Mouse (Mus musculus) lung, postnatal 0 days (tissue): ENCODE measurements around the gene Wdr17. TPM values are rescaled to one million over a fixed set of nuclear protein-coding genes. Genes with fewer than 3 reads are reported as not detected.

Source experiments
- ATAC-seq: fragments of 200-750 bp; cut with Nextera tagmentation; 2 replicates; pipeline ENCODE4 v1.8.0; 2017; ENCODE audit warnings: moderate library complexity
- DNase-seq: peaks from one replicate; pipeline ENCODE4 v3.0.0-alpha.2; 2016; ENCODE audit warnings: low spot score
- H3K27ac ChIP-seq: fragments of 300-500 bp; sonication (generic); 2 replicates; pipeline ENCODE4 v1.5.1; 2014; ENCODE audit warnings: antibody characterized with exemption, mild to moderate bottlenecking, low read length, mixed read lengths
- H3K27me3 ChIP-seq: fragments of 300-500 bp; sonication (generic); replicated peaks from 2 replicates; pipeline ENCODE4 v1.6.1; 2014; ENCODE audit warnings: low read length, mixed read lengths; ENCODE audit not compliant: insufficient read depth
- H3K36me3 ChIP-seq: fragments of 300-500 bp; sonication (generic); 2 replicates; pipeline ENCODE4 v1.6.1; 2014; ENCODE audit warnings: low read length, mixed read lengths; ENCODE audit not compliant: insufficient read depth
- H3K4me1 ChIP-seq: fragments of 300-500 bp; sonication (generic); 2 replicates; pipeline ENCODE4 v1.6.1; 2014; ENCODE audit warnings: antibody characterized with exemption, low read depth, low read length, mixed read lengths; ENCODE audit not compliant: insufficient read depth
- H3K4me2 ChIP-seq: fragments of 300-500 bp; sonication (generic); replicated peaks from 2 replicates; pipeline ENCODE4 v1.6.1; 2014; ENCODE audit warnings: low read depth, mild to moderate bottlenecking, low read length, moderate library complexity, mixed read lengths
- H3K4me3 ChIP-seq: fragments of 300-500 bp; sonication (generic); 2 replicates; pipeline ENCODE4 v1.5.1; 2014; ENCODE audit warnings: low read depth, low read length
- H3K9ac ChIP-seq: fragments of 300-500 bp; sonication (generic); replicated peaks from 2 replicates; pipeline ENCODE4 v1.6.1; 2014; ENCODE audit warnings: low read depth, mild to moderate bottlenecking
- H3K9me3 ChIP-seq: fragments of 300-500 bp; sonication (generic); 2 replicates; pipeline ENCODE4 v1.6.1; 2016; ENCODE audit warnings: low read length, mixed read lengths
- CTCF ChIP-seq: IDR thresholded peaks from 2 replicates; pipeline ENCODE4 v1.5.1; 2016; ENCODE audit warnings: antibody characterized with exemption, mild to moderate bottlenecking
- EP300 ChIP-seq: IDR thresholded peaks from 2 replicates; pipeline ENCODE4 v1.6.1; 2016; ENCODE audit warnings: antibody characterized with exemption, mild to moderate bottlenecking, control low read depth
- WGBS: fragments of 180-500 bp; shearing (Covaris S2); extraction: QIAGEN DNeasy Blood & Tissue Kit; methylation state at CpG from one replicate; pipeline ENCODE4 v1.1.7; 2014; 5-methylcytosine and 5-hydroxymethylcytosine counted together
- polyA plus RNA-seq: library from polyadenylated mRNA; unstranded; fragments of >200 nt; fragmentation: Nextera tagmentation; extraction: Ambion mirVana; gene quantifications from 2 replicates; pipeline ENCODE4 v1.2.1, GENCODE M21; 2015

The Wdr17 gene
- polyA plus RNA-seq, 1 experiment from 2014 or later: not detected

- Histone ChIP-seq H3K4me3 (no peak overlapping the region), H3K36me3 (no peaks in the 10 kb centered on the region), H3K4me2 (no peak overlapping the region), H3K27ac (no peak overlapping the region), H3K9me3 (no peaks in the 10 kb centered on the region), H3K9ac (no peak overlapping the region), H3K4me1 (no peaks in the 10 kb centered on the region), H3K27me3 (no peaks in the 10 kb centered on the region)
- TF ChIP-seq CTCF (no peak), EP300 (no peak)
- DNase-seq (no peak), ATAC-seq (no peak)
These were observed 110.0 kb downstream of the Wdr17 start for GRCm38 (mm10) chr8:54777012-54777411.

GRCm38 (mm10) chr8:54776241-54776640, 110.7 kb downstream of the Wdr17 start:
- ATAC-seq (no peak), DNase-seq (no peak)
- no peaks in the 10 kb centered on the region for H3K36me3 ChIP-seq
- H3K4me1 ChIP-seq: no peaks in the 10 kb centered on the region
- no peak overlapping the region for H3K4me3 ChIP-seq
- no peaks in the 10 kb centered on the region for H3K9me3 ChIP-seq
- H3K4me2 ChIP-seq: no peak overlapping the region
- no peaks in the 10 kb centered on the region for H3K27me3 ChIP-seq
- no peak overlapping the region for H3K27ac ChIP-seq
- TF ChIP-seq CTCF (no peak), EP300 (no peak)
- no peak overlapping the region for H3K9ac ChIP-seq

GRCm38 (mm10) chr8:54757646-54758045, 129.3 kb downstream of the Wdr17 start:
- no peak overlapping the region for H3K9ac ChIP-seq
- no peaks in the 10 kb centered on the region for H3K4me1 ChIP-seq
- TF ChIP-seq EP300: no peak
- no peak for TF ChIP-seq CTCF
- H3K4me3 ChIP-seq: no peak overlapping the region
- no peak for DNase-seq
- no peaks in the 10 kb centered on the region for H3K36me3 ChIP-seq
- H3K27ac ChIP-seq: no peak overlapping the region
- WGBS: 80% methylated on average over 1 of the region's 1 CpGs
- H3K4me2 ChIP-seq: no peak overlapping the region
- H3K9me3 ChIP-seq: no peaks in the 10 kb centered on the region
- H3K27me3 ChIP-seq: no peaks in the 10 kb centered on the region
- ATAC-seq: no peak

- ATAC-seq (no peak), DNase-seq (peak; percentile 17)
- Histone ChIP-seq H3K27ac (no peak overlapping the region), H3K9ac (no peak overlapping the region), H3K36me3 (no peaks in the 10 kb centered on the region), H3K4me2 (no peak overlapping the region), H3K4me1 (no peaks in the 10 kb centered on the region), H3K4me3 (no peak overlapping the region), H3K9me3 (no peaks in the 10 kb centered on the region), H3K27me3 (no peaks in the 10 kb centered on the region)
- WGBS: 50% methylated on average over 5 of the region's 5 CpGs
- TF ChIP-seq EP300 (no peak), CTCF (peak; percentile 41)
These were observed 150.2 kb downstream of the Wdr17 start for GRCm38 (mm10) chr8:54736660-54737312.

- no peak for ATAC-seq
- Histone ChIP-seq H3K4me1 (no peaks in the 10 kb centered on the region), H3K4me2 (peak overlapping the region; percentile 40), H3K9ac (no peak overlapping the region), H3K27me3 (no peaks in the 10 kb centered on the region), H3K27ac (no peak overlapping the region), H3K36me3 (no peaks in the 10 kb centered on the region), H3K4me3 (no peak overlapping the region), H3K9me3 (no peaks in the 10 kb centered on the region)
- no peak for TF ChIP-seq CTCF
- no peak for TF ChIP-seq EP300
- no peak for DNase-seq
- WGBS: 12% methylated on average over 8 of the region's 8 CpGs
These were observed 162.3 kb downstream of the Wdr17 start for GRCm38 (mm10) chr8:54724668-54725035.

GRCm38 (mm10) chr8:54723976-54724667, 162.9 kb downstream of the Wdr17 start:
- Histone ChIP-seq H3K9ac (no peak overlapping the region), H3K27ac (no peak overlapping the region), H3K4me2 (peak overlapping the region; percentile 40), H3K36me3 (no peaks in the 10 kb centered on the region), H3K27me3 (no peaks in the 10 kb centered on the region), H3K9me3 (no peaks in the 10 kb centered on the region), H3K4me3 (no peak overlapping the region), H3K4me1 (no peaks in the 10 kb centered on the region)
- ATAC-seq (peak; percentile 98), DNase-seq (peak; percentile 73)
- WGBS: 3% methylated on average over 23 of the region's 23 CpGs
- TF ChIP-seq CTCF (no peak), EP300 (no peak)
